18 mouse cellular contexts compared by ENCODE assay signal in the genomic region with DNA sequence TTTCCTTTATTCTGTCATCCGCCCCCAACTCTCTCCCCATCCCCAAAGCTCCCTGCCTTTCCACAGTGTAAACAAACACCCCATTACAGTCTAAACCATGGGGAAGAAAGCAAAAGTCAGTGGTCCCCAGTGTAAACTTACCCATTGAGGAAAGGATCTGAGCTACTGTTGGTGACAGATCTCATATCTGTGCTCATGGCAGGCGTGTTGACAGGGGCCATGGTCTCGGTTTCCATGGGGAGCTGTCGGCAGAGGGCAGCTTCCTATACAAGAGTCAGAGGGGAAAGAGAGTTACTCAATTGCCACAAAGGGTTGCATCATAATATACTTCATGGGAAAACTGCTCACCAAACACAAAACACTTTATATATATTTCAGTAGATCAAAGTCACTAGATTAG. TPM values are rescaled to one million over a fixed set of nuclear protein-coding genes. Genes with fewer than 3 reads are reported as not detected.
"Had no signal": no experiment of that assay in that cellular context is flagged by ENCODE, and none has a peak within 500 bp of the region (broad histone marks: within the 10 kb centered on the region; RNA-seq: fewer than 3 reads in every experiment).

No protein-coding gene starts in this region.

- H3K9ac ChIP-seq: liver, embryonic 13.5 days had no signal

- DNase-seq: kidney, adult 2 months; kidney, postnatal 25 days; layer of hippocampus, adult 9-11 months; liver, embryonic 13.5 days; midbrain, embryonic 14.5 days; thymus, adult 18-20 months; thymus, postnatal 36 days had no signal

- H3K4me3 ChIP-seq: layer of hippocampus, adult 2 months; liver, embryonic 13.5 days; megakaryocyte, embryonic 14.5 days; midbrain, embryonic 10.5 days had no signal

- H3K27me3 ChIP-seq: liver, embryonic 13.5 days; megakaryocyte, embryonic 14.5 days had no signal

- H3K4me1 ChIP-seq: liver, embryonic 13.5 days; megakaryocyte, embryonic 14.5 days; midbrain, embryonic 10.5 days had no signal

- H3K9me3 ChIP-seq: liver, embryonic 13.5 days; megakaryocyte, embryonic 14.5 days; midbrain, embryonic 10.5 days had no signal

- H3K4me2 ChIP-seq: liver, embryonic 13.5 days had no signal

- ATAC-seq: intestine, postnatal 0 days had no signal

- H3K27ac ChIP-seq: kidney, postnatal 0 days; layer of hippocampus, adult 2 months; liver, embryonic 13.5 days; midbrain, embryonic 10.5 days had no signal

- H3K36me3 ChIP-seq: liver, embryonic 13.5 days had no signal

RNA-seq across cellular contexts. Expression of gene Tm4sf4, which starts 38.2 kb away (rescaled TPM):
- total RNA-seq: layer of hippocampus, adult 2 months; layer of hippocampus, postnatal 25 days; left cerebral cortex, adult 18-20 months; left cerebral cortex, postnatal 10 days; left cerebral cortex, postnatal 36 days; midbrain, postnatal 0 days had no signal
- polyA plus RNA-seq: limb, embryonic 11.5 days; midbrain, embryonic 10.5 days had no signal
